Mouse (Mus musculus): ENCODE results near the gene Scg3.
A peak's percentile ranks its signal among the peaks of the same experiment; 100 is the strongest.
"Not testable (repeated sequence)": the region's sequence is repeated elsewhere in the genome, so short reads cannot be mapped to it uniquely, and the experiment has no call there.

The Scg3 gene

DNA sequence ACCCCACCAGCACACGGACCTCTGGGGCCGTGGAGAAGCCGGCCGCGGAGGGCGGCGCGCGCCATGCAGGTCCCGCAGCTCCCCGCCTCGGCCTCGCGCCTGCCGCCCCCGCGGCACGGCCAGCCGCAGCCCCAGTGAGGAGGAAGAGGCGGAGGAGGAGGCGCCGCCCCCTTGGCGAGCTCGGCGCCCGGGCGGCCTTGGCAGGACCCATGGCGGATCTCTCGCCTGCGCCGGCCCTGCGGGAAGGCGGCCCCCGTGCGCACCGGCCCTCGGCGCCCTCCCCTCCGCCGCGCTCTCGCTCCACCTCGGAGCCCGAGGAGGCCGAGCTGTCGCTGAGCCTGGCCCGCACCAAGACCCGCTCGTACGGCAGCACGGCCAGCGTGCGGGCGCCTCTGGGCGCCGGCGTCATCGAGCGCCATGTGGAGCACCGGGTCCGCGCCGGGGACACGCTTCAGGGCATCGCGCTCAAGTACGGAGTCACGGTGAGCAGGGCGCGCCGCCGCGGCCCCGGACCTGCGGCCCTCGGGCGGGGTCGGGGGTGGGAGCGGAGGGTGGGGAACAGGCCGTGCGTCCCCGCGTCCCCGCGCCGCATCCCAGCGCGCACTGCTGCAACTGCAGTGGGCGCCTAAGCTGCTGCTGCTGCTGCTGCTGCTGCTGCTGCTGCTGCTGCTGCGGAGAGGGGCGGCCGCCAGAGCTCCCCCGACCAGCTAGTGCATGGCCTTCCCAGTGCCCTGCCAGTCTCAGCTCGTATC is 58.1 kb downstream of the Scg3 start, which contains the start of gene Lysmd2:
Gene Lysmd2 (plus strand): TSS at position 186 of the 752 bp plus-strand sequence.
- peak; percentile 73 to 83 for DNase-seq

DNA sequence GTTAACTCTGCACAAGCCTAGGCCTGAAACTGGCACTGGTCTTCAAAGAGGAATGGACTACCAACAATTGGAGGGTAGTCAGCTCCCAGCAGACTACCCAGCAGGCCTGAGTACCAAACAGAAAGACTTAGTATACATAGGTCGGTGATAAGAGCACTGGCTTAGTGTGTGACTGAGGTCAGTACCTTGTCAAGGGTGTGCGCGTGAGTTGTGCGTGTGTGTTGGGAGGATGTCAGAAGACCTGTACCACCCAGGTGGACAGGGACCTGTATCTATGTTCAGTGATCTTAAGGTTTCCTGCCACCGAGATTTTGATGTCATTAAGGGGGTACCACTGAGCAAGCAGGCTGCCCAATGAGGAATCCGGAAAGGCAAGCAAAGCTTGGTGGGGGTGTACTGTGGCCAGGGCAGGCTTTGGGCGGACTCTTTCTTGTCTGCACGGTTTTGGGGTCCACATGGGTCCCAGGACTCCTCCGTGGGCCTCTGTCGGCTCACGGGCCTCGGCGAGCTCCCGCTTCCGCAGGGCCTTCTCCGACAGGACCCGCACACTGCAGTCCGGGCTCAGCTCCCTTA is 58.8 kb downstream of the Scg3 start:
- DNase-seq = peak in 1 of 2 experiments; percentile 53

DNA sequence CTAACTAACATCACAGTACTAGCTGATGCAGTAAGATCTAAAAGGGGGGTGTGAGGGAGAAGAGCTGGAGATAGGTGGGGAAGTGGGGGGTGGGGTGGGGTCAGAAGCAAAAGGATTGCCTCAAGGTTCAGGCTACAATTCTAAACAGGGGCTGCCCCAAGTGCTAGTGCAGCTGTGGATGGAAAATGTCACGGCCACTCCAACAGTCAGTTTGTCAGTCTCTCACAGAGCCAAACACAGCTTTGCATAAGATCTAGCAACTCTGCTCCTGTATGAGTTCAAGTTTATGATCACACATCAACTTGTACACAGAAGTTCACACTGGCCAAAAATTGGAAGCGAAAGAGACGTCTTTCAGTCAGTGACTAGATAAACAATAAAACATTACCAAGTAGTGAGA is 62.4 kb downstream of the Scg3 start:
- no peak for DNase-seq

DNA sequence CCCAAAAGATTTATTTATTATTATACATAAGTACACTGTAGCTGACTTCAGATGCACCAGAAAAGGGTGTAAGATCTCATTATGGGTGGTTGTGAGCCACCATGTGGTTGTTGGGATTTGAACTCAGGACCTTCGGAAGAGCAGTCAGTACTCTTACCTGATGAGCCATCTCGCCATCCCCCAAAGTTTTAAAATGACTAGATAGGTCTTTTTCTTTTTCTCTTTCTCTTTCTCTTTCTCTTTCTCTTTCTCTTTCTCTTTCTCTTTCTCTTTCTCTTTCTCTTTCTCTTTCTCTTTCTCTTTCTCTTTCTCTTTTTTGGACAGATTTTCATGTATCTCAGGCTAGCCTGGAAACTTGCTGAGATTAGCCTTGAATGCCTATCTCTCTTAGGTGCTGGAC is 64.1 kb downstream of the Scg3 start:
- not testable (repeated sequence) for DNase-seq

DNA sequence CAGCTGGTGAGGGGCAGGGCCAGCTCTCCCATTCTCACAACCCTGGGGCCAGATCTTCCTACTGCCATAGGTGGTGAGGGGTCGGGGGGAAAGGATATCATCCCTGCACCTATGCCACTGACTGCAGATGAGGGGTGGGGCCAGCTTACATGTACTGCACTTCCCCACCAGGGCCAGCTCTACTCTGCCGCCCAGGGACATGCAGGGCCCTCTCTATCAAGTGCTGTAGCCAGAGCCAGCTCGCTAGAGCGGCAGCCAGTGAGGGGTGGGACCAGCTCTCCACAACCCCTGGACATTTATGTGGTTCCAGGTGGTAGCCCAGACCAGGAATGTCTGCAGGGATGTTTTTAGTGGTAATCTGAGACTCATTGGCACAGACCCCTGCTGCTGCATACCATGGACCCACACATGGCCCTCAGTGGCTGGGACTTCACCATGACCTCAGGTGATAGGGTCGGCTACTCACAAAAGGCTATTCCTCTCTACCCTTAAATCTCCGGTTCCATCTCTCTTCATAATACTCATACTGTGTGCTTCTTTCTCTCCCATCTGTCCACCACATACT is 64.9 kb downstream of the Scg3 start:
- no peak for DNase-seq

DNA sequence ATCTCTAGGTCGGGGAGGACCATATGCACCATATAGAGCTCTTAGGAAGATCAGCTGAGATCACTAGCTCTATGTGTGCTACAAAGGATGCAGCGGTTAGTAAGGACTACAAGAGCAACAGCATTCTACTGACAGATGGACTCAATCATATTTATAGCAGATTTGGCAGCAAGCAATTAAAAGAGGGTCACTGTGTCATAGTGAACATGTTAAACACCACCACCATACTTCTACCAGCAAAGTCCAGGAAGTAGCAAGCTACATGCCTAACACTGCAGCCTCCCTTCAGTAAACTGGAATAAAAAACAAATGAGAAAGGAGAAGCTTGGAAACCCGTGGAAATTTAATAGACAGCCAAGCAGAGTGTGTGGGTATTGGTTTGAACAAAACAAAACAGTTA is 67.3 kb downstream of the Scg3 start:
- no peak for DNase-seq

DNA sequence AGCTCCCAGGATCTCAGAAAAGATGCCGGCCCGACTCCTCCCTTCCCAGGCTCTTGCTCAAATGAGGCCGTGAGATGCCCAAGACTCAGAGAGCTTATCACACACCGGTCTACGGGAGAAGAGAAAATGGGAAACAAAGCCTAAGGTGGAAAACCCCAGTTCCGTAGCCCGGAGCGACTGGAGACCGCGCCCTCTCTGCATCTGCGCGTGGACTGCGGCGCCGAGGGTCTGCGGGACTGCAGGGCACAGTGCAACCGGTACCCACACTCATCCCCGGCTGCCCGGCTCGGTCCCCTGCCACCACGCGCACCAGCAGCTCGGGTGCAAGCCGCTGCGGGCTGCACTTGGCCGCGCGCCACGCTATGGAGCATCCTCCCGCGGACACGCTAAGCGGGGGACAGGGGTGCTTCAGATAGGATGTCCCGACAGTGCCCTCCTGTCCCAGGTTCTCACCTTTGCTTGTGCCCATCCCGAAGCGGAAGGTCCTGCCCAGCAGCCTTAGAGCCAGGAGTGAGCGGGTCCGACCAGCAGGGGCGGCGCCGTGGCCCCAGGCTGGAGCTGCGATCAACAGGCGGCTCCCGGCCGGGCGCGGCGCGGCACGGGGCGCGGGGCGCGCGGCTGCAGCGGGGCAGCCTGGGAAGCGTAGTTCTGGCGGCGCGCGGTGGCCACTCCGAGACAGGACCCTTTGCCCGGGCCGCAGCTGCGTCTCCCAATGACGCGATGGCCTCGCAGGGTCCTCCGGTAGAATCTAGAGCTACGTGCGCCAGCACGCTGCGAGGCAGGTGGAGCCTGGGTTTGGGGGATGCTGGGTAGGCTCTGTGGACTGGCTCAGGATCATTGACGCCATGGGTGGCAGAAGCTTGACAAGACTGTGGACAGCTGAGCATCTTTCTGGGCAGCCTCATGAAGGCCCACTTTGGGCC is 73.0 kb downstream of the Scg3 start, which contains the start of gene Tmod2:
Gene Tmod2 (minus strand): TSS at position 755 of the 923 bp plus-strand sequence.
- peak; percentile 91 for DNase-seq

DNA sequence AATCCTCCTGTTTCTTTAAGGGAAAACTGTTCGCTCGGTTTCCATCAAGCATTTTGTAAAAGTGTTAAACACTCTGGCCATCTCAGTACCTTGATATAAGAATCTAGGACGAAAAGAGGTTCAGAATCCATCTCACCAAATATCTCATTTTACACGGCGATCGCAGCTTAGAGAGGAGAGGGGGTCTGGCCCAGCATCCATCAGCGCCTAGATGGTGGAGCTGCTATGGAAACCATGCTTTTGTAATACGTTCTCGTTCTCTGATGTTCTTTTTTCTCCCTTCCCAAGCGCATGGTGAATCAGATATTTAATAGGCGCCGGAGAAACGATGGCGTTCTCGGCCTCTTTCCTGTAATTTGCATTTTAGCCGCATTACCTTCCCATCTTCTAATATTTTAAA is 73.9 kb downstream of the Scg3 start:
- peak; percentile 33 to 48 for DNase-seq

DNA sequence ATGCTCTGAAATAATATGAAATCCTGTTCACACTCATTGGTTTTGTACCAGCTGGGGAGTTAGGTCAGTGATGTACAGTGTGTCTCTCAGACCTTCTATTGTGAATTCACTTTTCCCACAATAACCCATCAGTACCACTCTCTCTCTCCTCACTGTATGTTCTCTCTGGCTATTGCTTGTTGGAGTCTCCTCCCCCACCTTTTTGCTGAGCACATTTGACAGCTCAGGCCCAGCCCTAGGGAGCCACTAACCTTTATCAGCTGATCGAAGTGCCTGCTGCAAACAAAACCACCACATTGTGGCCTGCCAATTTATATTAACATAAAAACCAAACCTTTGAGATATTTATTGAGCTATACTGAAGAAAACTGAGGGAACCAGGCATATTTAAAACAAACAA is 74.4 kb downstream of the Scg3 start:
- DNase-seq = peak; percentile 38 to 55

DNA sequence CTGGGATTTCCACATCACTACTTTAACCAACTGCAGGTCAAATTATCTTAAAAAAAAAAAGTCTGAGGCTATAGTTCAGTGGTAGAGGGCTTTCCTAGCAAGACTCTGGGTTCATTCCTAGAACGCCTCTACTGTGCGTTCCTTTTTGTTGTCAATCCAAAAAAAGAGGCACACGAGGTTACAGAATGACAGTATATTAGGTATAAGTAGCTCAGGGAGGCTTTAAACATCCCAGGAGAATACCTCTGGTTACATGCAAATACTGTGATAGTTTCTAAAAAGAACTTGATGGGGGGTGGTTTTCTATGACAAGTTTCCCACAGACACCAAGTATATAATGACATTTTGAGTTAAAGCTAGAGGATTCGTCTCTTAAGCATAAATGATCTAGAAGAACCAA is 76.4 kb downstream of the Scg3 start:
- no peak for DNase-seq

DNA sequence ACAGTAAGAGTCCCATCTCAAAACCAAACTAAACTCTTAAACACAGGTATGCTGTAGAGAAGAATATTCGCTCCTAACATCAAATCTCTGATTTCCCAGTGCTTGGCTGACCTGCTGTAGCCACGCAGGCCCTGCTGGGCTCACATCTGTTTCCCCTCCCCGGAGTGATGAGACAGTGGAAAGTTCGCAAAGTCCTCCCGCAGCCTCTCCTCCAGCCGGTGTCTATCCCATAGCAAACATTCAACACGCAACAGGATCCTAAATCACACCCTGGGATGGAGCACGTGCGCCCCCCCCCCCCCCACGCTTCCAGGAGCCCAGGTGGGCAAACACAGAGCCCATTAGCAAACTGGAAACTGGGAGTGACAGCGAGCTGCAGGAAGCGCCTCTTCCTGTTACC is 82.3 kb downstream of the Scg3 start:
- no peak for DNase-seq

DNA sequence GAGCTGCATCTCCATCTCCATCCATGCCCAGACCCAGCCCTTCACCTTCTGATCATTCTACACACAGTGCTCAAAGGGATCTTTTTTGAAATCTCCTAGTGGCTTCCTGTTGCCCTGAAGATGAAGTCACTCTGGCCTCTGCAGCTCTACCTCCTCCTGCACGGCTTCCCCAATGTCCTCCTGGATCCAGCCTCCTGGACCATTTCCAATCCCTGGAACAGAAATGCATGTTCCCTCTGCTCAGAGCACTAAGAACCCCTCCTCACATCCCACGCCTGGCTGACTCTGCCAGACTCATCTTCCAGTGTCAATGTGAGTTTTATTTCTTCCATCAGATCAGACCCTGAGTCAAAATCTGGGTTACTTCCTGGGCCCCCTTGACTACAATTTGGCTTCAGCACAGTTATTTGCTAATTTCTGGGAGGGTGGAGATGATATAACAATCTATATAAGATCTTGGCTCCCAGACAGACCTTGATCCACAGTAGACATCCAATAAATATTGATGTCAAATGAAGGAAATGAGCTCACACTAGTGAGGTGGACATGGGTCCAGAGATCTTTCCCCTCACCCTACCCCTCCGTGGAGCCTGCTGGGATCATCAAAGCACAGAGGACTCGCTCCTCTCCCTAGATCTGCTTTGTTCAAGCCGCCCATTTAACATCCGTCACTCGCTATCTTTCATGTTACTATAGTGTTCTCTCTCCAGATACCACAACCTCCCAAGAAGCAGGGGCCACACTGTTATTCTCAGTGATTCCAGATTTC is 83.5 kb downstream of the Scg3 start:
- peak; percentile 71 to 78 for DNase-seq

DNA sequence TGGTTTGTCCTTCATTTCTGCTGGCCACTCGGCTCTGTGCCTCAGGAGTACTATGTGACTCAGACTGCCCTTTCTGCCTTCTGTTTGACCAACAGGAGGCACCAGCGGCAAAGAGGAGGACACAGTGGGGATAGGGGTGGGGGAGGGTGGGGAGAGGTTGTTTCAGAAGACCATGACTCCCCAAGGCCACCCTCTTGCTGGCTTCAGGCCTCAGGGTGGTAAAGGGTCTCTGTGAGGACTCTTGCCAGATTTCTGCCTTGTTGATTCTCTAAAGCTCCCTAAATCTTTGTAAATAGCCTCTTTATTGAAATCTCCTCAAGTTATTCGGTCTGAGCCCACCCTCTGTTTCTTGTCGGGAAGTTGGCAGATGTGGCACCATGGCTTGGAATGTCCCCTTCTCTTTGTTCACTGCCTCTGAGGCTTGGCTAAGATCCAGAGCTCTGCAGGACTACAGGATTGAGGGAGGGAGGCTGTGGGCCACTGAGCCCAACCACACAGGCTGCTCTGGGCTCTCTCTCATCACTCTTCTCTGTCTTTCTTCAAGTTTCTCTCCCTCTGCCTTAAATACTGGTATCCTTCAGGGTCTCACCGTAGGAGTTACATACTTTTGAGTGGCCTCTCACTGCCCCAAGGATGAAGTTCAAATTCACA is 84.5 kb downstream of the Scg3 start:
- DNase-seq = peak; percentile 76 to 77

DNA sequence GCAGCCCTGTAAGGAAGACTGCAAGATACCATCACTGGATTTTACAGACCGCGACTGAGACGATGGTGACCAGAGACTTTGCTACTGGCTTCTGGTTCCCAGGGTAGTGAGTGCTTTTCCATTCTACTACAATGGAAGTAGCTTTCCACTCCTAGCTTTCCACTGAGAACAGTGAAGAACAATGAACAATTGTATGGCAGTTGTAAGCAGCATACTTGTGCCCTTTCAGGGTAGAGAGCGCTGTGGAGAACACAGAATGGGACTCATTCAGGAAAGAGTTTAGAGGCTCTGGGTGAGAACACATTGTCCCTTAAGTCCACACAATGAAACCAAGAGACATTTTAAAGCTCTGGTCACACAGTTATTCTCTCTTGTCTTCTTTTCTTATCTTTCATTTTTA is 86.3 kb downstream of the Scg3 start:
- no peak for DNase-seq

DNA sequence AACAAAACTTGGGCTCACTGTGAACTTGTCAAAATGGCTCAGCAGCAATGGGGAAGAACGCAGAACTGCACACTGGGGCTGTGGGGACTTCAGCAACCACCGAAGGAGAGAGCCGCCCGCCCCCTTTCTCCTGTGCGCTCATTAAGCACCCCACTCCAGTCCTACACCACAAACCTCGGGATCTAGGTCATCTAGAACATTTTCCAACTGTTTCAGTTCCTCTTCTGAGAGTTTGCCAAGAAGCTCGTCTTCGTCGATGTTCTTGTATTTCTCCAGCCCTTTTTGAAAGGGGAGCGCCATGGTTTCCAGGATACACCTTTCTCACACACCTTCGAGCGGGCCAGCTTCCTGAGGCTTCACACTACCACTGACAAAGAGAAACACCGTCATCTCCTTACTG is 86.8 kb downstream of the Scg3 start:
- peak in 1 of 2 experiments; percentile 21 for DNase-seq

DNA sequence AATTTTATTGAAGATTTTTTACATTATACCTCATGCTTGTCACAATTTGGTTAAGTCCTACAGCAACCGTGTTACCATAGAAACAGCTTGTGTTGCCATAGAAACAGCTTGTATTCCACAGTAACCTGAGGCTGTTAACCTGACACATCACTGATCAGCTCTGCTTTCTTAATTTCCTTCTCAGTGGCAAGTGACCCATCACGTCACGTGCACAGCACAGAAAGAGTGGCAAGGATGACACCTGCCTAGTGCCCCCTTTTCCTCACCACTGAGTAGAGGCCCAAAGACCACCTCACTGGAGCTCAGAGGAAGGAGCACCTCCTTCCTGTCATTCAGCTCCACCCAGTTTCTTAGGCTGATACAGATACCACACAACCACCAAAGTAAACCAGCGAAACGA is 90.4 kb downstream of the Scg3 start:
- DNase-seq = no peak
